Mouse (Mus musculus) c-Kit-positive CD71-positive TER-119-negative erythroid progenitor cells, embryonic 14.5 days (primary cell): ENCODE results near the gene Hist1h3b.
"Not testable (repeated sequence)": the region's sequence is repeated elsewhere in the genome, so short reads cannot be mapped to it uniquely, and the experiment has no call there.

Experiments
- DNase-seq: peaks from one replicate; pipeline ENCODE4 v3.0.0-alpha.2; 2013; ENCODE audit warnings: low read depth

The Hist1h3b gene

DNA sequence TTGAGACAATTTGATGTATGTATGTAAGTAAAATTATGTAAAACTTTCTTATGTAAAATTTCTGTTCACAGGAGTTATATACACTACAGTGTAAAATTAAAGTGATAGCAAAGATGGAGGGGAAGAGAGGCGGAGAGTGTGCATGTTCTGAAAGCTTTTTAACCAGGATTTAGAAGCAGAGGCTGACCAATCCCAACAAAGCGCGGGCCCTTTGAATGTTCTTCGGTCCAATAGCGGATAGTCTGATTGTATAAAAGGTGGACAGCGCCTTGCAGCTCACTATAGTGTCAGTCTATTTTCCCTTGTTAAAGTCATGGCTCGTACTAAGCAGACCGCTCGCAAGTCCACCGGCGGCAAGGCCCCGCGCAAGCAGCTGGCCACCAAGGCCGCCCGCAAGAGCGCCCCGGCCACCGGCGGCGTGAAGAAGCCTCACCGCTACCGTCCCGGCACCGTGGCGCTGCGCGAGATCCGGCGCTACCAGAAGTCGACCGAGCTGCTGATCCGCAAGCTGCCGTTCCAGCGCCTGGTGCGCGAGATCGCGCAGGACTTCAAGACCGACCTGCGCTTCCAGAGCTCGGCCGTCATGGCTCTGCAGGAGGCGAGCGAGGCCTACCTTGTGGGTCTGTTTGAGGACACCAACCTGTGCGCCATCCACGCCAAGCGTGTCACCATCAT is at the start of gene Hist1h3b:
Hist1h3b (plus strand) TSS at position 201 of the 675 bp plus-strand sequence.
- DNase-seq: peak; percentile 94

DNA sequence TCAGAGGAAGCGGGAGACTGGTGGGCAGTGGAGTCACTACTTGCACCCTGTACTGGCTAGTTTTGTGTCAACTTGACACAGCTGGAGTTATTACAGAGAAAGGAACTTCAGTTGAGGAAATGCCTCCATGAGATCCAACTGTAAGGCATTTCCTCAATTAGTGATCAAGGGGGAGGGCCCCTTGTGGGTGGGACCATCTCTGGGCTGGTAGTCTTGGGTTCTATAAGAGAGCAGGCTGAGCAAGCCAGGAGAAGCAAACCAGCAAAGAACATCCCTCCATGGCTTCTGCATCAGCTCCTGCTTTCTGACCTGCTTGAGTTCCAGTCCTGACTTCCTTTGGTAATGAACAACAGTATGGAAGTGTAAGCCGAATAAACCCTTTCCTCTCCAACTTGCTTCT is 49.3 kb upstream of the Hist1h3b start:
- DNase-seq: not testable (repeated sequence)

DNA sequence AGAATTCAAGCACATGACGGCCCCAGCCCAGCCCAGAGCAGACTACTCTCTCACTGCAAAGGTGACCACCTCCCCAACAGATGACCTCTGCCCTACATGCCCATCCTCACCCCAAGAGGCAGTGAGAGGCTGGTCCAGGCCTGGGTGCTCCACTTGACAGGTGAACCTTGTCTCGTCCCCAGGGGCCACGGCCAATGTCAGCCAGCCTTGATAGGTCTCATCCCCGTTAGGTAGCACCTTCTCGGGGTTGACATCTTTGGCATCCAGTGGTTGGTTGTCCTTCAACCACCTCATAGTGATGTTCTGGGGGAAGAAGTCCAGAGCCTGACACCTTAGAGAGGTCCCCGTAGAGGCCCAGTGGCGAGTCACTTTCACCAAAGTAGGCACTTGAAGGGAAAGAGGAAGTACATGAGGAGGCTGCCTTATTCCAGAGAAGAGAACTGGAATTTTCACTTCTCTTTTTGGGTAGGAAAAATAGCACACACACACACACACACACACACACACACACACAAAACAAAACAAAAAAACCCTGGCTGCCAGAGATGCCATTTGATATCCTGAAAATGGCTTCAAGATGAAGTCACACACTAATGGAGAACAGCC is 46.2 kb upstream of the Hist1h3b start:
- no peak for DNase-seq

DNA sequence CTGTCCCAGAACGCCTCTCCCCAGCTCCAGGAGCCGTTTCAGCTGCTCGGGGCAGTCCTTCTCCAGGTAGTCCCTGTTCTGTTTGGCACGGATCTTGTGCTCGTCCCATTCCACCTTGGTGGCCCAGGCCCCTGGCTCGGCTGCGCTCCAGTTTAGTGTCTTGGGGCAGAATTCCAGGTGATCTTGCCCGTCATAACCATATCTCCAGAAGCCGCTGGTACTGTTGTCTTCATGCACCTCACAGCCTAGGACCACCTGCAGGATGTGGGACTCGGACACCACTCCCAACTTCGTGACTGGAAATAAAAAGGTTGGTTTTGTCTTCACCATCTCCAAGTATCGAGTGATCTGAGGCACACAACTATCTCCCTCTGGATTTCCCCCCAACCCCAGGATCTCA is 45.3 kb upstream of the Hist1h3b start:
- DNase-seq: no peak

DNA sequence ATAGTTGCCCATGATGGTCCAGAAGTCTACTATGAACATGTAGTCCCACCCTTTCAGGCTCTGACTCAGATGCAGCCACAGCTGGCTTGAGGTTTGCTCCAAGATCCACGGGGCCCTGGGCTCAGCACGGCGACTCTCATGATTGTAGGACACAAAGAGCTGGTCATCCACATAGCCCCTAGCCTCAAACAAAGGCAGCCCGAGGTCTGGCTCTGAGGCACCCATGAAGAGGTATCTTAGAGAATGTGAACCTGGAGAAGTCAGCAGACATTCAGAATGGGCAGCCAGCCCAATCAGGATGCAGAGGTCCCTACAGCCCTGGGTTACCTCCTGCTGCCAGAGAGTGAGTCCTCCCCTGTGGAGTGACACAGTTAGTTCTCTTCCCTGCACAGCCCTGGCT is 44.0 kb upstream of the Hist1h3b start:
- DNase-seq: no peak

DNA sequence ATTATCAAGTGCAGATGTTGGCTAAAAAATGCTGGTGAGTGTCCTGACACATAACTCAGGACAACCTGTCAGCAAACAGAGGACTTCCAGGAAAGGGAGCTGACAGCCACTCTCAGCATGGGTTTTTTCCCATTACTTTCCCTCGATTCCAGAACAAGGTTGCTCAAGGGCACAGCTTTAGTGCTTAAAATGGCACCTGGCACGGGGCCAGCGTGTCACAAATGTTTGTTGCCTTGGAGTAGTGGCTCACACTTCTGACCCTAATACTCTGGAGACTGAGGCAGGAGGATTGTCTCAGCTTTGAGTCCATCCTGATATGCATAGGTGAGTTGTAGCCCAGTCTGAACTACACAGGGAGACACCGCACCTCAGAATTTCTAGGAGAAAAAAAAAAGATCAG is 43.4 kb upstream of the Hist1h3b start:
- DNase-seq: no peak

DNA sequence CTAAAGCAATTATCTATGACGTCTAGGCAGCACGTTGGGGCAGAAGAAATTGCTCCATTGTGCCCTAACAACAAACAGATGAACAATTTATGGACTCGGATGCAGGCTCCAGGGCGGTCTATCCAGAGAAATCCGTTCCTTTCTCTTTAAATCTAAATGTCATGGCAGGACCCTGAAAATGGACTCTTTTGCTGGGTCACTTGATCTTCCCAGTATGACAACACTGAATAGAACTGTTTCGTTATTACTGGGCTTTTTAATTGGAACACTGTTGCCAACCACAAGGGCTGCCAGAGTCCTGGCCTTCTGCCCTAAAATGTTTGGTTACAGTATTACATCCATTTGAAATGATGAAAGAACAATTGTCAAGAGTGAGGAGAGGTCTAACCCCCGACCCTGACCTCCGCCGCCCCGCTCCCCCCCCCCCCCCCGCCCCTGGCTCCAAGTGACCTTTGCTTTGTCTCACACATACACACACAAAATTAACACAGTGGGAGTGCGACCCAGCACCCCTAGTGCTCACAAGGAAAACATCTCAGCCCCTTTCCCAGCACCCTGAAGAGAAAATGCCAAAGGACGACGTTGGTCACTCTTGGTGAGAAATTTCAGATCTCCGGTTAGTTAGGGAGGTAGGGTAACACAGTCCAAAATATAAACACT is 42.2 kb upstream of the Hist1h3b start:
- DNase-seq: no peak

DNA sequence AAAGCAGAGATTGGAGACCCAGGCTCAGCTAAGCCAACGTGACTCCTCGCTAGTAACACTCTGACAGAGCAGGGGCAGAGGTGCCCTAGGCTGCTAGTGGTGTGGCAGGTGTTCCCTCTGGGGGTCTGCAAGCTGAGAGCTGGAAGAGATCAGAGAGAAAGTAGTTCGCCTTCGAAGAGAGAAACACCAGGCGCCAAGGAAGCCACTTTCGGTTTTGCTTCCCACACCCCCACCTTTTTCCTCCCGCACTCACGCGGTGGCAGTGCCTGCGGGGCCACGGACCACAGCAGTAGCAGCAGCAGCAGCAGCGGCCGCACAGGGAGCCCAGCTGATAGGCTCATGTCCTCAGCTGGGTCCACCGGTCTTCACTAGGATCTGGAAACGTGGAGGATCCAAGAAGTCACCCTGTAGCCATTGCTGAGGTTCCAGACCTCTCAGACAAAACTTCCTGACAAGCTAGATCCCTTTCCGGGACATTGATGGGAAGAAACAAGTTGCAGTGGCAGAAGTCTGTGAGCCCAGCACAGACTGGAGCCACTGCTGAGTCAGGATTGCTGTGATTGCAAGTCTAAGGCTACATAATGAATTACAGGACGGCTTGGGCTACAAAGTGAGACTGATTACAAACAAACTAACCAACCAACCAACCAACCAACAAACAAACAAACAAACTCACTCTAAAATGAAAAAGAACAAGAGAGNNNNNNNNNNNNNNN is 41.5 kb upstream of the Hist1h3b start, which contains the start of gene Hfe:
Hfe (minus strand) TSS at position 481 of the 716 bp plus-strand sequence.
- DNase-seq: no peak

DNA sequence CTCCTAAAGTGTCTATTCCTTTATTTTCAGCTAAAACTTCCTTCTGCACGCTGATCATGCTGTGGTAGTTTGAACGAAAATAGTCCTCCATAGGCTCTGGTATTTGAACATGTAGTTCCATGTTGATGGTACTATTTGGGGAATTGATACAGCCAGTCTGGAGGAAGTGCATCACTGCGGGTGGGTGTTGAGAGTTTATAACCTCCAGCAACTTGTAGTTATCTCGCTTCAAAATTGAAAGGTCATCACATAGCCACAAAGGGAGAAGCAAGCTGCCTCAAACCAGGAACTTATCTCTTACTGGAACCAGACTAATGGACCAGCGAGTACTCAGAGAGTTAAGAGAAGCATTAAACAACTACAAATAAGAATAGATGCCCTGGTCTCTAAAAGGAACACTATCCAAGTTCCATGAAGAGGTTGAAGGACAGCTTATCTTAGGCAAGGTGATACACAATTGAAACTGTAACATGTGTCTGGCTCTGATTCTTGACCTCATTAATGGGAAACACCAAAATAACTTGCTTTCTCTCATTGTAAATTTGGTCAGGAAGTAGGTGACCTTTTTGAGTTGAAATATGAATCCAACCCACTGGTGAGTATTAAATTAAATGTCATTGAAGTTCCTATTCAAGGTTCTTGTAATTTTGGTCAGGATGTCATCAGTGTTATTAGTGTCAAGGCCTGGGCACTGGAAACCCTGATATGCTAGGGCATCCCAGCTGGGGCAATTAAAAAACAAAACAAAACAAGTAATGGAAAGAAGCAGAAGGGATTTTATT is 35.6 kb upstream of the Hist1h3b start:
- DNase-seq: no peak

DNA sequence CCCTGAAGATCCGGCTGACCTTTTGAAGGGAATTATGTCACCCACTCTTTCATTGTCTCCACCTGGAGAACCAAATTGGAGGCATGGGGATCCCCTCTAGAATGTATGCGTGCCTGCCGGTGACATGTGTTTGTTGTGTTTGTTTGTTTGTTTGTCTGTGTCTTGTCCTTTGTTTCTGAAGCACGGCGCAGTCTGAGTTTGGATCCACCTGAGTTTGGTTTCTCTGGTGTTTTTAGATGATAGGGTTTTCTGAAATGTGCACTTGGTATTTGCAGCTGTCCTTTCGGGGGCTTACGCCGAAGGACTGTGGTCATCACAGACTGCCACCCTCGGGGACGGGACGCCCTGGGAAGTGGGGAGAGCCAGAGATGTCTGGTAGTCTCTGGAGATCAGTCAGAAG is 34.9 kb upstream of the Hist1h3b start:
- no peak for DNase-seq

DNA sequence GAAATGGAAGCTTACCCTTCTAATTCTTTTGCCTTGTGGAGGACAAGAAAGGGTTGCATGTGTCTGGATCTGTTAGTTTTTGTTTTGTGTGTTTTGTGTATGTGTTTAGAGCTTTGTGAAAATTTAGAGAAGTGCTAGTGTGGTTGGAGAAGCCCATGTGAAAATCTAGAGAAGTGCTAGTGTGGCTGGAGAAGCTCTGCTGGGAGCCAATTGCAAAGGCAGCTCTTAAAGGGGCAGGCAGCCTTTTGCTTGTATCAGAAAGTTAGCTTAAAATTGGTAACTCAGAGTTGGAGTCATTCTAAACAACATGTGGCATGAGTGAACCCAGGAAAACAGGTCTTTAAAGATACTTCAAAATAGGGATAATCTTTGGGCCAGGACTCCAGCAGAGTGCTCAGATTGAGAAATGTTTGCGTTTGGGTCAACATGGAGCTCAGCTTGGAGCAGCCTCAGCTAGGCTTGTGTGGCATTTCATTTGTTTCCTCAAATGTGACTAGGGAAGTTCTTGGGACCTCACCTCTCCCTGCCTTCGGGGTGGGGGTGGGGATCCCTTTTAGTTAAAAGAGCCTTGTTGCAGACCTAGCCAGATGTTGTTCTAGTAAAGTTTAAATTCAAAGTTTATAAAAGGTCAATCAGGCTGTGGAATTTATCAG is 34.3 kb upstream of the Hist1h3b start:
- DNase-seq: not testable (repeated sequence)

DNA sequence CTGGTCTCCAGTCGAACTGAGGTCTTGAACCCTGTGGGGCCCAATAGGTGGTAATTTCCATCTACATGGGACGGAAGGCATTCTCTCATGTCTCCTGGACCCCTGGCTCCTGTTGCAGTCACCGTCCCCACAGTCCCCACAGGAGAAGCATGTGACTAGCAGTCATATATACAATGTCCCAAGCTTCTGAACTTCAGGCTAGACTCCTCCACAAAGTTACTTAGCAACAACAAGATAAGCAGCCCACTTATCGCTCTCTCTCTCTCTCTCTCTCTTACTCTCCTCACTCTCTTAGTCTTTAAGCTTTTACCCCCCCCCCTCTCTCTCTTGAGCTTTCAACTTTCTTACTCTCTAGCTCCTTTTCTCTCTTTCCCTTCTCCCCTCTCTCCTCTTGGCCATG is 27.8 kb upstream of the Hist1h3b start:
- no peak for DNase-seq

DNA sequence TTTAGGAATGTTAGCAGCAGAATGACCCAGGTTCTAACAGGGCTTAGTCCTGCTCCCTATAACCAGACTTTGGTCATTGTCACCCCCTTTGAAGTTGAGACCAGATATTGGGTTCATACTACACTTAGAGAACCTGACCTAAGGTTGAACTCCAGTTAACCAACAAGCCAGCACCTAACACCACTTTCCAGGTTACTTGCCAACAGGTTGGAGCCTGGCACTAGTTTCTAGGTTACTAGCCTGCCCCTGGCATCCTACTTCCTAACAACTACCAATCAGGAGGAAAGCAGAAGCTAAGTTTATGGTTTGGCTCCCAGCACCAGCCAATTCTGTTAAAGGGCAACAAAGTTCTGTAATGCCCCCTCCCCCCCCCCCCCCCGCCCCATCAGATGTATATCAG is 26.9 kb upstream of the Hist1h3b start:
- DNase-seq: no peak

DNA sequence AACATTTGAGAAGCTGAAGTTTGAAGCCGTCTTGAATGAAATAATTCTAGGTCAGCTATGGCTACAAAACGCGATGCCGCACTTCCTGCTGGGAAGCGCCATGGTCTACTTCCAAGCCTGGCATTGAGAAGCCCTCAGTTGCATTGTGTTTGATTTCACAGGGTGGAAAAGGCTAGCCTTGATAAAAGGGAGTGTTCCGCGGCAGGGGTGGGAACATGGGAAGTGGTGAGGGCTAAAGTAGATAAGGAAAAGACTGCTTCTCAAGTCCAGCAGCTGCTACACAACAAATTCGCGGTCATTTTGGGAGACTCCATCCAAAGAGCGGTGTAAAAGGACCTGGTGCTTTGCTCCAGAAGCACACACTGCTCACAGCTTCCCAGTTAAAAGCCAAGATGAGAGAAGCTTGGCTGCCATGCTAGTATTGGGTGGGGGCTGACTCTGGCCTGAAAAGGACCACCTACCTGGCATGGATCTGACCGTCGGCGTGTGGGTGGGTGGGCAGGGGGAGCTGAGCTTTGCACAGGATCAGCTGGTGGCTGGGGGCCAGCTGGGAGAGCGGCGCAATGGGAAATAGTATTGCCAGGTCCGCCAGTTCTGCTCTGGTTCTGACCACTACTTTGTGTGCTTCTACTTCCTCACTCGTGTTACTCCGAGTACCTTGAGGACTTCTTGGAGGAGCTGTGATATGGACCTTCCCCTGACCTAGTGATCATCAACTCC is 23.4 kb upstream of the Hist1h3b start:
- no peak for DNase-seq

DNA sequence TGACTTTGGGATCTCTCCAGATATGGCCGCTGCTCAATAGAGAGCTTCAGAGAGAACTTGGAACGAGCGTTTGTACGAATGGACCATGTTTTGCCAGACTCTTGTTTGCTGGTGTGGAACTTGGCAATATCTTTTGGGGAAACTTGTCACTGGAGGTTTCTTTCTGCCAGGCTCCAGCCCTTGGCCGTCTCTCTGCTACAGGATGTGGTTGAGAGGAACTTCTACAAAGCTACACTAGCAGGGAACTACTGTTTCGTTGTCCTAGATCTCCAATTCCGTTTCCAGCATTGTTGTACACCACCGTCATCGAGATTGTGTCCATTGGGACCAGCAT is 22.9 kb upstream of the Hist1h3b start:
- DNase-seq: no peak

DNA sequence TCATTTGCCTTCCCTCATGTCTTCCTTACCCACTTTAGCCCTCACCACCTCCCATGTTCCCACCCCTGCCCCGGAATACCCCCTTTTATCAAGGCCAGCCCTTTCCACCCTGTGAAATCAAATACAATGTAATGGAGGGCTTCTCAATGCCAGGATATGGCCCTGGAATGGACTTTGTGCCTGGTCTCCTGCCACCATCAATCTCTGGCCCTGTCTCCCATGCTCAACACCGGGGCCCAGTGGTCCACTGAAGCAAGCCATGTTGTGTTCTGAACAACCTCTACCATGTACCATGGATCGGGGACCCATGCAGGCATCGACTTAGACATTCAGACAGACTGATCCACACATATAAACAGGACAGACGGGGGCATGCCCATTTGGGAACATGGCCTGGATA is 22.4 kb upstream of the Hist1h3b start:
- no peak for DNase-seq

DNA sequence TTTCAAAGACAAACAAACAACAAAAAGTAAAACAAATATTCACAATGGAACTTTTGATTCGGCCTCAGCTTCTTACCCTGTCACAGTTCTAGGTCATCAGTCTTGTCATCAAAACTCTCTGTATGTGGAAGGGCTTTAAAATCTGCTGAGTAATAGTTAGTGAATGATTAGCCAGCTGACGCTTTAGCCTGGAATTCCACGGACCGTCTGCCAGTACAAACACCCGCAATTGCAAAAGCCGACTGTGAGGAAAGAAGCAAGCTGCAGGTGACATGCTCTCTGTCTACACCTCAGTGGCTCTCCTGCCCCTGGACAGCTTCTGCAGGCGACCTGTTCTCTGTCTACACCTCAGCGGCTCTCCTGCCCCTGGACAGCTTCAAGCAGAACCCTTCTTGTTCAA is 21.6 kb upstream of the Hist1h3b start:
- DNase-seq: no peak

DNA sequence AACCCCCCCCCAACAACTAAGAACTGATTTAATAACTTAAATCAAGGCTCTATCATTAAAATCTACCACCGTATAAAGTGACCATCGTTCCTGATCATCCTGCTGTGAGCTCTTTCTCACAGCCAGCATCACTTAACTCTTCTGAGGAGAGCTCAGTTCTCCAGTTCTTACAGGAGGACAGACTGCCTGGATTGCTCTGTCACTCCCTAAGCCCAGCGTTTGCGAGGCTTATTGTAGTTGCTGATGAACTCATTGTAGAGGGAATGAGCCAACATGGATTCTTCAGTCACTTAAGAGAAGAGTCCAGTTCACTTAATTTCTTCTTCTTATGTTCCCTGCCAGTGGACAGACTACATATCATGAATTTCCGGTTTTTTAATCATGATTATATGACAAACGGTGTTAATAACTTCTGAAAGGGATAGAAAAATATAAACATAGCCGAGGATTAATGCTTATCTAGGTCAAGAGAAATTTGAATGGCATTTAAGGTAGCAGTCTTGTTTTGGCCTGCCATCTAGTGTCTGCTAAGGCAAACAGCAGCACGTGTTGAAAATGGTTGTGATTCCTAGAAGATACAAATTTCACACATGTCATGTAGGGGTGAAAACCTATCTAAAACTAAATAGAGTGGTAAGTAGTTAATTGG is 19.8 kb upstream of the Hist1h3b start:
- peak; percentile 32 for DNase-seq

DNA sequence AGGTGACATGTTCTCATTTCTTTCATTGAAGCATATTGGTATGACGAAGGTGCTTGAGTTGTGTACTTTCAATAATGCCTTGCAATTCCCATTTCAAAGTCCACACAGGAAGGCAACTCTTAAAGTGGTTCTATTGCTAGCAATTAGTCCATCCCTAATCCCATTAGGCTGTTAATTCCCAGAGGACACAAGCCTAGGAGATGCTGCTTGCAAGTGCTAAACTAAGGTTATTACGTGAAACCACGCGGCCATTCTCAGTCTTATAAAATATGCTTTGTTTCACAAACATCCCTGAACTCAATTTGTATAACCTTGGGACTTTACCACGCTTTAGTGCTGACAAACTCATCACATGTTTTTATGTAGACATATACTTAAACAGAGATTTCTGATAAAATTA is 15.0 kb upstream of the Hist1h3b start:
- no peak for DNase-seq

DNA sequence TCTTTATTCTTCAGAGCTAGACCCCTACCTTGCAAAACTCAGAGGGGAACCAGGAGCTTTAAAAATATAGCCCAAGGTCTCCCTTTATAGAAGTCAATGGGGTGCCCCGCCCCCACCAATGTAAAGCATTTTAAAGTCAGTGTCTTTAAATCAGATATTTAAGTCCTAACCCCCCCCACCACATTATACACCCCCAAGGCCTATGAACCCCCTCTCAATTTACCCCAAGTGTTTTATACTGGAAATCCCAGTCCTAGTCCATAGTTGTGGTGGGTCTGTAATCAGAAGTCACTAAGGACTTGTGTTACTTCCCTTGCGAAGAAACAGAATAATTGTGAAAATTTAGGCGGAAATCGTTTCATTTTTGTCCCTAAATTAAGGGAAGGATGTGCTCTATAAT is 14.0 kb upstream of the Hist1h3b start:
- DNase-seq: peak; percentile 23
